Mouse (Mus musculus) myocyte (in vitro differentiated cells): ENCODE measurements around the gene Olfr721-ps1. TPM values are rescaled to one million over a fixed set of nuclear protein-coding genes. Genes with fewer than 3 reads are reported as not detected.

Experiments
- H3K27me3 ChIP-seq: one replicate; pipeline ENCODE4 v1.6.1; 2011; ENCODE audit not compliant: control insufficient read depth, insufficient read depth, insufficient read length
- H3K36me3 ChIP-seq: one replicate; pipeline ENCODE4 v1.6.1; 2011; ENCODE audit not compliant: control insufficient read depth, insufficient read depth
- H3K4me2 ChIP-seq: one replicate; pipeline ENCODE4 v1.6.1; 2011; ENCODE audit warnings: low read depth, control low read depth
- H3K4me3 ChIP-seq: one replicate; pipeline ENCODE4 v1.5.1; 2011; ENCODE audit warnings: mild to moderate bottlenecking, control low read depth, moderate library complexity
- H3K79me2 ChIP-seq: one replicate; pipeline ENCODE4 v1.6.1; 2011; ENCODE audit not compliant: control insufficient read depth, insufficient read depth
- H3ac ChIP-seq: one replicate; pipeline ENCODE4 v1.6.1; 2011; ENCODE audit not compliant: control insufficient read depth, insufficient read length
- CEBPB ChIP-seq: IDR thresholded peaks from 2 replicates; pipeline ENCODE4 v1.6.1; 2011; ENCODE audit warnings: mild to moderate bottlenecking, moderate library complexity; ENCODE audit not compliant: poor library complexity, insufficient read depth, severe bottlenecking
- E2F4 ChIP-seq: IDR thresholded peaks from one replicate; pipeline ENCODE4 v1.6.1; 2011; ENCODE audit warnings: mild to moderate bottlenecking, control low read depth, moderate library complexity; ENCODE audit not compliant: insufficient read depth
- MAX ChIP-seq: IDR thresholded peaks from one replicate; pipeline ENCODE4 v1.6.1; 2011; ENCODE audit warnings: low read depth, mild to moderate bottlenecking, control low read depth
- MYOD1 ChIP-seq, 3 experiments: IDR thresholded peaks; one replicate each; pipeline ENCODE4 v1.6.1; 2011; ENCODE audit warnings: control low read depth in 2 of 3, low read depth in 2 of 3, mild to moderate bottlenecking in 2 of 3, moderate library complexity in 1 of 3; ENCODE audit not compliant: insufficient read length in 2 of 3, control insufficient read depth in 1 of 3
- MYOG ChIP-seq, 3 experiments: IDR thresholded peaks; one replicate each; pipeline ENCODE4 v1.6.1; 2011; ENCODE audit warnings: control low read depth in 2 of 3, low read depth in 2 of 3, mild to moderate bottlenecking in 2 of 3; ENCODE audit not compliant: insufficient read length in 2 of 3, control insufficient read depth in 1 of 3, insufficient read depth in 1 of 3
- POLR2A ChIP-seq: IDR thresholded peaks from one replicate; pipeline ENCODE4 v1.6.1; 2011; ENCODE audit warnings: low read depth, mild to moderate bottlenecking, control low read depth, moderate library complexity; ENCODE audit not compliant: insufficient read length
- POLR2AphosphoS2 ChIP-seq: IDR thresholded peaks from one replicate; pipeline ENCODE4 v1.6.1; 2011; ENCODE audit warnings: low read depth, control low read depth; ENCODE audit not compliant: insufficient read length
- REST ChIP-seq: IDR thresholded peaks from one replicate; pipeline ENCODE4 v1.6.1; 2011; ENCODE audit warnings: mild to moderate bottlenecking, control low read depth, moderate library complexity; ENCODE audit not compliant: insufficient read depth, insufficient read length
- SRF ChIP-seq: IDR thresholded peaks from one replicate; pipeline ENCODE4 v1.6.1; 2011; ENCODE audit warnings: low read depth; ENCODE audit not compliant: control insufficient read depth, insufficient read length
- TCF12 ChIP-seq: IDR thresholded peaks from one replicate; pipeline ENCODE4 v1.6.1; 2011; ENCODE audit warnings: mild to moderate bottlenecking, control low read depth; ENCODE audit not compliant: poor library complexity, insufficient read depth, severe bottlenecking
- TCF3 ChIP-seq: IDR thresholded peaks from one replicate; pipeline ENCODE4 v1.6.1; 2011; ENCODE audit warnings: low read depth, control low read depth; ENCODE audit not compliant: insufficient read length
- USF1 ChIP-seq: IDR thresholded peaks from one replicate; pipeline ENCODE4 v1.6.1; 2011; ENCODE audit warnings: low read depth, mild to moderate bottlenecking, control low read depth, moderate library complexity
- polyA plus RNA-seq: library from polyadenylated mRNA; unstranded; fragments of >200 nt; fragmentation: generic; extraction: Trizol; gene quantifications from one replicate; pipeline ENCODE4 v1.2.1, GENCODE M21; 2012; ENCODE audit warnings: missing spikeins

Gene Olfr721-ps1
- polyA plus RNA-seq, 1 experiment = not detected

DNA sequence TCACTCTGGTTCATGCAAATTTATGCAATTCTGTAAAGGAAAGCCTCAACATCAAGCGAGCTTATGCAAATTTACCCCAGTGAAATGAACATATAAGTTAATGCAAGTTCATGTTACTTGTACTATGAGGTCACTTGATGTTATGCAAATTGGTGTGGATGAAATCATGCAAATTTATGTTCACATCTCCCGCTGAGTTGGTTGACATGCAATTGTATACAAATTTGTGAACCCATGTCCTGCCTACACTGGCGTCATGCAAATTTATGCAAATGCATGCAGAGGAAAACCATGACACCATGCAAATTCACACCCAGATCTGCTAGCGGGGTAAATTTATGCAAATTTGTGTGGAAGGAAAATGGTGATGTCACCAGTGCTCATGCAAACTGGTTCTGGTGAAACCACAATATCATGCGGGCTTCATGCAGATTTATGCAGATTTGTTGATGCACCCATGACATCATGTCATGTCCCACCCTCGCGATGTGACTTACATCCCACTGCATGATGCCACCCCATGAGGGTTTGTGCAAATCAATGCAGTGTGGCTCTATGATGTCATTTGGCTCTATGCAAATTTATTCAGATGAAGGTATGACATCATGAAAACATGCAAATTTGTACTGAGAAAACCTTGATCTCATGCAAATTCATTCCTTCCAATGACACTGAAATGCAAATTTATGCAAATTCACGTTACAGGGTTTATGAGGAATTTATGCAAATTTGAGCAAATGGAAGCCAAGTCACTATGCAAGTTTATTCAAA, 47.2 kb upstream of the Olfr721-ps1 start:
- no peak overlapping the region for H3ac ChIP-seq
- no peaks in the 10 kb centered on the region for H3K79me2 ChIP-seq
- no peak for TF ChIP-seq MYOG (IDR thresholded peaks at IDR 0.05; ENCODE audit: control insufficient read depth in 1 of 3, insufficient read depth in 1 of 3, insufficient read length in 2 of 3, low read depth in 2 of 3)
- no peak for TF ChIP-seq MYOD1 (IDR thresholded peaks at IDR 0.05; ENCODE audit: control insufficient read depth in 1 of 3, insufficient read length in 2 of 3, low read depth in 2 of 3)
- no peak for TF ChIP-seq REST
- no peak for TF ChIP-seq POLR2A
- TF ChIP-seq USF1 = no peak
- TF ChIP-seq TCF12 = no peak
- no peak for TF ChIP-seq TCF3
- TF ChIP-seq E2F4 = no peak
- no peak for TF ChIP-seq SRF
- TF ChIP-seq POLR2AphosphoS2 = no peak
- TF ChIP-seq MAX = no peak
- TF ChIP-seq CEBPB = no peak
- H3K4me2 ChIP-seq = no peak overlapping the region
- no peaks in the 10 kb centered on the region for H3K36me3 ChIP-seq
- H3K4me3 ChIP-seq = no peak overlapping the region
- no peaks in the 10 kb centered on the region for H3K27me3 ChIP-seq

DNA sequence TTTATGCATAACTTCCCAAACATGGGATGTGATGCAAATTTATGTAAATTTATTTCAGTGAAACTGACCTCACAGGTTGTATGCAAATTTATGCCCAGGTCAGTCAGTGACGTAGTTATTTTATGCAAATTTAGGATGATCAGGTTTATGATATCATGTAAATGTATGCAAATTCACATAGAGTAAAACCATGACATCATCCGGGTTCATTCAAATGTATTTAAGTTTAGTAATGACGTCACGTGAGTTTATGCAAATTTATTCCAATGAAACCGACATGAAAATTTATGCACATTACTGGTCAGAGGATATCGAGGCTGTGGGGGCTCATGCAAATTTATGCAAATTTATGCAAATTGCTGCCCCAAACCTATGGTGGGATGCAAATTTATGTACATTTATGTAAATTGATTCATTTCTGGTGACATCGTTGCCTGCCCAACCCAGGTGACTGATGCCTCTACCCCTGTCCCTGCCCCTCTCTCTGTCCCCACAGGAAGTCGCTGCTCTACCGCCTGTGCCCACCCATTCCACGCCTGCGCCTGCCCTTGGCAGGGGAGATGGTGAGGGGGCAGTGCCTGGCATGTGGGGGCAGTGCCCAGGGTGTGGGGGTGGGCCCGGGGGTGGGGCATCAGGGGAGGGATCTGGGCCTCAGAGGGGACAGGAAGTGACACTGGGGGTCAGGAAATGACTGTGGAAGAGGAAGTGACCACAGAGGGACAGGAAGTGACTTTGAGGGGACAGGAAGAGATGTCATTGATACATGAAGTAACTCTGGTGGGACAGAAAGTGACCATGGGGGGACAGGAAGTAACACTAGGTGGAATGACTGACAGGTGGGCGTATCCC, 46.4 kb upstream of the Olfr721-ps1 start:
- Histone ChIP-seq H3K36me3 (no peaks in the 10 kb centered on the region), H3K27me3 (no peaks in the 10 kb centered on the region), H3ac (no peak overlapping the region), H3K79me2 (no peaks in the 10 kb centered on the region), H3K4me3 (no peak overlapping the region), H3K4me2 (no peak overlapping the region)
- TF ChIP-seq REST = no peak
- TF ChIP-seq TCF12 = no peak
- TF ChIP-seq POLR2A = no peak
- TF ChIP-seq USF1 = no peak
- TF ChIP-seq MAX = no peak
- no peak for TF ChIP-seq E2F4
- no peak for TF ChIP-seq CEBPB
- TF ChIP-seq MYOG (IDR thresholded peaks at IDR 0.05; ENCODE audit: control insufficient read depth in 1 of 3, insufficient read depth in 1 of 3, insufficient read length in 2 of 3, low read depth in 2 of 3) = no peak
- TF ChIP-seq SRF = no peak
- no peak for TF ChIP-seq POLR2AphosphoS2
- TF ChIP-seq TCF3 = no peak
- no peak for TF ChIP-seq MYOD1 (IDR thresholded peaks at IDR 0.05; ENCODE audit: control insufficient read depth in 1 of 3, insufficient read length in 2 of 3, low read depth in 2 of 3)

DNA sequence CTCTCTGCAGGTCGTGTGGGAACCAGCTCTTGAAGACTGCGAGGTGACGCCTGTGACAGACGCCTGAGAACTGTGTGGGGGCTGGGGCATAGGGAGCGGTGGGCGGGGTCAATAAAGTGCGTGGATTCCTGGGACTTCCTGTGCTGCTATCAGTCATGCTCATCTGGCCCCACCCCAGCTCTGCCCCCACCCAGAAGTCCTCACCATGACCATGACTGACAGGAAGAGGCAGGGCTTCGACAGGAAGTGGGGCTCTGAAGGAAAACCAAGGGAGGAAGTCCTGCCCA, 45.8 kb upstream of the Olfr721-ps1 start:
- Histone ChIP-seq H3K27me3 (no peaks in the 10 kb centered on the region), H3ac (no peak overlapping the region), H3K79me2 (no peaks in the 10 kb centered on the region), H3K36me3 (no peaks in the 10 kb centered on the region), H3K4me2 (no peak overlapping the region), H3K4me3 (no peak overlapping the region)
- no peak for TF ChIP-seq TCF3
- no peak for TF ChIP-seq POLR2A
- TF ChIP-seq POLR2AphosphoS2 = no peak
- TF ChIP-seq SRF = no peak
- TF ChIP-seq MYOG (IDR thresholded peaks at IDR 0.05; ENCODE audit: control insufficient read depth in 1 of 3, insufficient read depth in 1 of 3, insufficient read length in 2 of 3, low read depth in 2 of 3) = no peak

DNA sequence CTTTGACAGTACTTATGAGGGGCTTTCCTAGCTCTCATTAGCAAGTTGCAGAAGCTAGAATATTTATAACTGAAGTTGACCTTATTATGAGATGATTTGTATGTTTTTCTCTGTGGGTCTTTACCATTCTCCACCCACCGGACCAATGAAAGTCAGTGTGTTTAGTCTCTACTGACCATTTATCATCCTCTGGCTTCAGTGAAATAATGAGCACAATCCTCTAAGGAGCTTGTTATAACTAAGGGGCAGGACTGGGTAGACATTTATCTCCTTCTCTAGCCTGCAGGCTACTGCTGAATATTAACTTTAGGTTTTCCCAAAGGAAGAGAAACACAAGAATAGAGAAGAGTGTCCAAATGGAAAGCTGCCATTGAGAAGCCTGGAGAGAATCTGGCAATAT, 5.6 kb upstream of the Olfr721-ps1 start:
- TF ChIP-seq TCF3 (no peak), E2F4 (no peak), TCF12 (no peak), MYOD1 (IDR thresholded peaks at IDR 0.05; ENCODE audit: control insufficient read depth in 1 of 3, insufficient read length in 2 of 3, low read depth in 2 of 3) (no peak), POLR2A (no peak), REST (no peak), CEBPB (no peak), POLR2AphosphoS2 (no peak), SRF (no peak)
- Histone ChIP-seq H3K79me2 (no peaks in the 10 kb centered on the region), H3K36me3 (no peaks in the 10 kb centered on the region), H3K27me3 (no peaks in the 10 kb centered on the region), H3K4me2 (no peak overlapping the region), H3K4me3 (no peak overlapping the region), H3ac (no peak overlapping the region)
